Mouse (Mus musculus) bone marrow, adult 2 months (tissue): ENCODE measurements at regions not wholly inside any gene's neighbourhood (a gene's known extent, or its start where the extent isn't known, plus 50 kb on each side); places are given as distances from the start of the nearest gene placed in this dataset.

ENCODE experiments used
- H3K27ac ChIP-seq: fragments of 200-500 bp; 2 replicates; pipeline ENCODE4 v1.5.1; 2012; ENCODE audit warnings: low read depth, mild to moderate bottlenecking, control low read depth, inconsistent platforms, low read length; ENCODE audit not compliant: control insufficient read depth, poor library complexity, insufficient read depth
- H3K4me1 ChIP-seq: fragments of 200-500 bp; 2 replicates; pipeline ENCODE4 v1.6.1; 2011; ENCODE audit warnings: low read length; ENCODE audit not compliant: control insufficient read depth, insufficient read depth
- H3K4me3 ChIP-seq: fragments of 200-500 bp; replicated peaks from 2 replicates; pipeline ENCODE3; 2011; ENCODE audit warnings: mild to moderate bottlenecking, low read depth, low read length, control low read depth; ENCODE audit not compliant: control insufficient read depth
- CTCF ChIP-seq: fragments of 200-500 bp; IDR thresholded peaks from 2 replicates; pipeline ENCODE4 v1.5.1; 2011; ENCODE audit warnings: low read length, control low read depth; ENCODE audit not compliant: control insufficient read depth, insufficient read depth
- POLR2A ChIP-seq: fragments of 200-500 bp; IDR thresholded peaks from 2 replicates; pipeline ENCODE4 v1.6.1; 2011; ENCODE audit warnings: low read depth, mild to moderate bottlenecking, control low read depth, low read length, borderline replicate concordance; ENCODE audit not compliant: control insufficient read depth
- WGBS: fragments of 180-500 bp; shearing (Covaris S2); methylation state at CpG from one replicate; pipeline ENCODE4 v1.1.7; 2018; 5-methylcytosine and 5-hydroxymethylcytosine counted together

DNA sequence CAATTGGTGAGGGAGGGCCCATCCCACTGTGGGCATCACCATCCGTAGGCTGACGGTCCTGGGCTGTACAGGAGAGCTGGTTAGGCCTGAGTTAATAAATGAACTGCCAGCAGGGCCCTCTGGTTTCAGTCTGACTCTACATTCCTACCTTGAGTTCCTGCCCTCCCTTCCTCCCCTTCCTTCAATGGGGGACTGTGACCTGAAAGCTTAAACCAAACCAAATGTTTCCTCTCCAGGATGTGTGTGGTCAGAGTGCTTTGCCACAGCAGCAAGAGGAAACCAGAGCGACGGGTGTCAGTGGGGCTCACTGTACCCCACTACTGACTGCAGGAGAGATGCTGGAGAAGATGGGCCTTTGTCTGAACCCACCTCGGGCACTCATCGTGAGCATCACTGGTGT, 147.7 kb upstream of the Azi2 start:
- Histone ChIP-seq H3K4me1 (no peaks in the 10 kb centered on the region), H3K4me3 (no peak overlapping the region), H3K27ac (no peak overlapping the region)
- under 1% methylated on average over 6 of the region's 6 CpGs for WGBS
- TF ChIP-seq POLR2A (no peak), CTCF (no peak)

GRCm38 (mm10) chr9:117873172-117873571, 167.1 kb upstream of the Azi2 start:
- TF ChIP-seq POLR2A (no peak), CTCF (no peak)
- 52% methylated on average over 8 of the region's 8 CpGs for WGBS
- H3K4me3 ChIP-seq: no peak overlapping the region

DNA sequence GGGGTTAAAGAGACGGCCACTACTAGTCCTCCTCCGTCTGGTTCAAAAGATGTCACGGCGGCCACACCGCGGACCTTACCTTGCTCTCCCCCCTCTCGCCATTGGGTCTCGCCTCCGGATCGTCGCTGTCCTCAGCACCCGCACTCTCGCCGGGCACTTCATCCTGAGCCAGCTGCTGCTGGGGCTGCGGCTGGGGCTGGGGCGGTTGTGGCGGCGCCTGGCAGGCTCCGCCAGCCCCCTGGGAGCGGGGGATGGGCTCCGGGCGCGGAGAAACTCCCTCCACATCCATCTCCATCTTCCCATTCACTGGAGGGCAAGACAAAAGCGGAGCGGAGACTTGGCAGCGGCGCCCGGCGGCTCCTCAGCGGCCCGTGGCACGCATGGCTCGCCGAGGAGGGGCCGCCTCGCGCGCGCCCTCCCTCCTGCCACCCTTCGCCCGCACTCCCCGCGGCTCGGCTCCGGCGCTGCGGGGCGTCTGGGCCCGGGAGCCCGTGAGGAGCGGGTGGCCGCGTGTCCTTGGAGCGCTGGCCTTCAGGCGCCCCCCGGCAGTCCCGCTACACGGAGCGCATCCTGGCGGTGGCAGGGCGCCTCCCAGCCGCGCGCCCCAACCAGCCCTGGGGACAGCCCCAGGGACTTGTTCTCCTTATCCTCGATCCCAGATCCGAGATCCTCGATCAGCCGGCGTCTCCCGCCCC, 167.8 kb upstream of the Azi2 start:
- no peak for TF ChIP-seq CTCF
- TF ChIP-seq POLR2A: no peak
- H3K4me1 ChIP-seq: no peaks in the 10 kb centered on the region
- H3K4me3 ChIP-seq: no peak overlapping the region
- WGBS: 1% methylated on average over 69 of the region's 70 CpGs
- no peak overlapping the region for H3K27ac ChIP-seq

More at GRCm38 (mm10) chr9:117873172-117873571, 167.1 kb upstream of the Azi2 start:
- Histone ChIP-seq H3K27ac (no peak overlapping the region), H3K4me1 (no peaks in the 10 kb centered on the region)

GRCm38 (mm10) chr9:117872021-117872386, 168.3 kb upstream of the Azi2 start:
- Histone ChIP-seq H3K27ac (no peak overlapping the region), H3K4me3 (no peak overlapping the region), H3K4me1 (no peaks in the 10 kb centered on the region)
- 1% methylated on average over 15 of the region's 15 CpGs for WGBS
- TF ChIP-seq POLR2A (no peak), CTCF (no peak)

- Histone ChIP-seq H3K27ac (no peak overlapping the region), H3K4me1 (no peaks in the 10 kb centered on the region), H3K4me3 (no peak overlapping the region)
- 83% methylated on average over 11 of the region's 11 CpGs for WGBS
- no peak for TF ChIP-seq CTCF
- TF ChIP-seq POLR2A: no peak
Measured at GRCm38 (mm10) chr9:117870616-117871015, 169.7 kb upstream of the Azi2 start.

- Histone ChIP-seq H3K4me3 (no peak overlapping the region), H3K27ac (no peak overlapping the region), H3K4me1 (no peaks in the 10 kb centered on the region)
- WGBS: 71% methylated on average over 3 of the region's 3 CpGs
- TF ChIP-seq CTCF: 0 out of 2 replicates have a peak, but pooled peaks have one; percentile 18
- TF ChIP-seq POLR2A: no peak
Measured at GRCm38 (mm10) chr9:117863944-117864343, 176.4 kb upstream of the Azi2 start.

DNA sequence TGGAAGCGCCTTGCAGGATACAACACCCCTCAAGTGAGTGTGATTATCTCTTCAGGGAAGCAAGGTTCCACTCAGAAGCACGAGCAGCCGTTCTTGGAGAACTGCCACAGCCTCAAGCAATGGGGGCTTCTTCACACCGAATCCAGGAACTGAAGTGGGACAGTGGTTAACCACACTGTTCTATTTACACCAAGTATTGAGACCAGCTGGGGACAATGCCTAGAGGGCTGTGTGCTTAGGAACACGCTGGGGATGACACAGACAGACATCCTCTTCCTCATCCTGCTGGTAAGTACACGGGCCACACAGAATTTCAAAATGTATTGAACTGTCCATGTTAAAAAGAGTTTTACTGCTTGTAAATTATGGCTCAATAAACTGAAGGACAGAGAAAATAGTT, 177.0 kb upstream of the Azi2 start:
- Histone ChIP-seq H3K4me1 (no peaks in the 10 kb centered on the region), H3K4me3 (no peak overlapping the region)
- WGBS: 3% methylated on average over 6 of the region's 6 CpGs

GRCm38 (mm10) chr9:117859580-117860045, 180.7 kb upstream of the Azi2 start:
- no peak overlapping the region for H3K4me3 ChIP-seq
- no peak for TF ChIP-seq CTCF
- H3K27ac ChIP-seq: no peak overlapping the region
- no peaks in the 10 kb centered on the region for H3K4me1 ChIP-seq
- WGBS: 2% methylated on average over 16 of the region's 16 CpGs

More for the DNA sequence above, 177.0 kb upstream of the Azi2 start:
- H3K27ac ChIP-seq: no peak overlapping the region
- TF ChIP-seq POLR2A (no peak), CTCF (no peak)

- Histone ChIP-seq H3K4me3 (no peak overlapping the region), H3K4me1 (no peaks in the 10 kb centered on the region), H3K27ac (no peak overlapping the region)
- 72% methylated on average over 4 of the region's 4 CpGs for WGBS
- no peak for TF ChIP-seq CTCF
- TF ChIP-seq POLR2A: no peak
Measured at GRCm38 (mm10) chr9:117843531-117843930, 196.8 kb upstream of the Azi2 start.
